Mouse (Mus musculus) stomach, postnatal 0 days (tissue): ENCODE data around the gene Timm8a2.

ENCODE experiments used
- CTCF ChIP-seq: IDR thresholded peaks from 2 replicates; pipeline ENCODE4 v1.5.1; 2016; ENCODE audit warnings: antibody characterized with exemption, low read depth, mild to moderate bottlenecking, moderate library complexity
- EP300 ChIP-seq: optimal IDR thresholded peaks from 2 replicates; pipeline ENCODE3; 2016; ENCODE audit warnings: antibody characterized with exemption

DNA sequence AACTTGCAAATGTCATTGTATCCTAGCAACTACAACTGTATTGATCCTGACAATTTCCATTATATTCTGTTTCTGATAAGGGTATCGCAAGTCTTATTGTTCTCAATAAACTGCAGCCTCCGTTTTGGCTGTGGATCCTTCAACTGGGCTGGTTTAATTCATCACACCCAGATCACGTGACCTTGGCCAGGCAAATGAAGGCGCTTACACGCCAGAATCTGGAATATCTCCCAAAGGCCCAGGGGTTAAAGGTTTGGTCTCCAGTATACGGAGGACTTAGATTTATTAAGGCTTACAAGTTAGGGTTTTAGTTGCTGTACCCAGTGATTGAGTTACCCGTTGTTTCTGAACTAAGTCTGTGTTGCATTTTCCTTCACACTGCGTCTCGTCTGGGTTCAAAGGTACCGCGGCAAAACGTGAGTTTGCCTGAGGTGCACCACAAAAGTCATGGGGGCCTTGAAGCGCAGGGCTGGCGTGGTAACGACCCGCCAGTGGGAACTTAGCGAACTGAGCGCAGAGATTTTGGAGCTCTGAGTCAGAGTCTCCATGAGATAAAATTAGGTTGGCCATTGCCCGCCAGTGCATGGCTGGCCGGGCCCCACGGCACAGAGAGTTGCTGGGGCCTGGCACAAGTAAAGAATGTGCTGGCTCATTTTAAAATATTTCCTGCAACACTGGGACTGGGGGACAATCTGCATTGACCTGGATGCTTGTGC lies 41.2 kb downstream of the Timm8a2 start:
- TF ChIP-seq EP300: no peak
- no peak for TF ChIP-seq CTCF
